Mouse (Mus musculus): ENCODE results near the gene Atp1a2. TPM values are rescaled to one million over a fixed set of nuclear protein-coding genes. Genes with fewer than 3 reads are reported as not detected.

The Atp1a2 gene
- polyA plus RNA-seq (2014; fragmentation: Nextera tagmentation; extraction: Ambion mirVana) = 4.7 and 7.0 TPM in 2 replicates

- peak within 1 kb of the TSS; percentile 42 for H3K4me3 ChIP-seq (ENCODE audit: low read depth, low read length)
- peaks cover 52% of the 10 kb centered on the region for H3K4me1 ChIP-seq (ENCODE audit: control insufficient read depth, insufficient read depth, low read length)
- ATAC-seq (replicated peaks; ENCODE audit: insufficient number of reproducible peaks, low FRiP score, low TSS enrichment) = peak; percentile 32; the same call in 1 of the 2 replicates
- H3K27me3 ChIP-seq (ENCODE audit: control insufficient read depth, insufficient read depth, low read length) = no peaks in the 10 kb centered on the region
- H3K27ac ChIP-seq (ENCODE audit: low read depth, low read length) = peak within 1 kb of the TSS; percentile 79
- H3K9me3 ChIP-seq (replicated peaks; ENCODE audit: control insufficient read depth, low read length) = no peaks in the 10 kb centered on the region
- H3K4me2 ChIP-seq = peak within 1 kb of the TSS; percentile 68
- WGBS (ENCODE audit: insufficient replicate concordance) = 6% methylated on average over 16 of the region's 16 CpGs
- peak within 1 kb of the TSS; percentile 75 for H3K9ac ChIP-seq (ENCODE audit: low read depth, low read length)
- no peaks in the 10 kb centered on the region for H3K36me3 ChIP-seq (ENCODE audit: control insufficient read depth, insufficient read depth, low read length)
Measured at GRCm38 (mm10) chr1:172297611-172298537, at the start of gene Atp1a2. Atp1a2 (minus strand) TSS chr1:172298064.

- Histone ChIP-seq H3K27ac (ENCODE audit: low read depth, low read length) (no peak overlapping the region), H3K27me3 (ENCODE audit: control insufficient read depth, insufficient read depth, low read length) (peaks cover 35% of the 10 kb centered on the region)
- WGBS (ENCODE audit: insufficient replicate concordance) = 82% methylated on average over 12 of the region's 12 CpGs
Measured at GRCm38 (mm10) chr1:172347382-172347781, 49.5 kb upstream of the Atp1a2 start.

GRCm38 (mm10) chr1:172346707-172347106 is 48.8 kb upstream of the Atp1a2 start:
- Histone ChIP-seq H3K4me2 (no peak overlapping the region), H3K4me3 (ENCODE audit: low read depth, low read length) (no peak overlapping the region), H3K27ac (ENCODE audit: low read depth, low read length) (no peak overlapping the region), H3K4me1 (ENCODE audit: control insufficient read depth, insufficient read depth, low read length) (peaks cover 9% of the 10 kb centered on the region), H3K9ac (ENCODE audit: low read depth, low read length) (no peak overlapping the region), H3K27me3 (ENCODE audit: control insufficient read depth, insufficient read depth, low read length) (peaks cover 40% of the 10 kb centered on the region), H3K36me3 (ENCODE audit: control insufficient read depth, insufficient read depth, low read length) (no peaks in the 10 kb centered on the region), H3K9me3 (replicated peaks; ENCODE audit: control insufficient read depth, low read length) (no peaks in the 10 kb centered on the region)
- WGBS (ENCODE audit: insufficient replicate concordance) = 82% methylated on average over 10 of the region's 10 CpGs
- no peak for ATAC-seq (replicated peaks; ENCODE audit: insufficient number of reproducible peaks, low FRiP score, low TSS enrichment)

More at GRCm38 (mm10) chr1:172347382-172347781, 49.5 kb upstream of the Atp1a2 start:
- Histone ChIP-seq H3K4me3 (ENCODE audit: low read depth, low read length) (no peak overlapping the region), H3K9ac (ENCODE audit: low read depth, low read length) (no peak overlapping the region), H3K36me3 (ENCODE audit: control insufficient read depth, insufficient read depth, low read length) (no peaks in the 10 kb centered on the region), H3K9me3 (replicated peaks; ENCODE audit: control insufficient read depth, low read length) (no peaks in the 10 kb centered on the region), H3K4me1 (ENCODE audit: control insufficient read depth, insufficient read depth, low read length) (peaks cover 9% of the 10 kb centered on the region), H3K4me2 (no peak overlapping the region)
- ATAC-seq (replicated peaks; ENCODE audit: insufficient number of reproducible peaks, low FRiP score, low TSS enrichment) = no peak

- Histone ChIP-seq H3K9me3 (replicated peaks; ENCODE audit: control insufficient read depth, low read length) (no peaks in the 10 kb centered on the region), H3K27me3 (ENCODE audit: control insufficient read depth, insufficient read depth, low read length) (peaks cover 42% of the 10 kb centered on the region), H3K4me2 (no peak overlapping the region), H3K36me3 (ENCODE audit: control insufficient read depth, insufficient read depth, low read length) (no peaks in the 10 kb centered on the region), H3K27ac (ENCODE audit: low read depth, low read length) (no peak overlapping the region), H3K4me3 (ENCODE audit: low read depth, low read length) (no peak overlapping the region), H3K9ac (ENCODE audit: low read depth, low read length) (no peak overlapping the region), H3K4me1 (ENCODE audit: control insufficient read depth, insufficient read depth, low read length) (peaks cover 6% of the 10 kb centered on the region; the same call in 1 of the 2 replicates)
- no peak for ATAC-seq (replicated peaks; ENCODE audit: insufficient number of reproducible peaks, low FRiP score, low TSS enrichment)
- 75% methylated on average over 7 of the region's 7 CpGs for WGBS (ENCODE audit: insufficient replicate concordance)
Measured at GRCm38 (mm10) chr1:172344820-172345219, 47.0 kb upstream of the Atp1a2 start.

- H3K9me3 ChIP-seq (replicated peaks; ENCODE audit: control insufficient read depth, low read length) = no peaks in the 10 kb centered on the region
- H3K27me3 ChIP-seq (ENCODE audit: control insufficient read depth, insufficient read depth, low read length) = peaks cover 47% of the 10 kb centered on the region
- H3K4me2 ChIP-seq = no peak overlapping the region
- no peak overlapping the region for H3K27ac ChIP-seq (ENCODE audit: low read depth, low read length)
- no peak overlapping the region for H3K4me3 ChIP-seq (ENCODE audit: low read depth, low read length)
- H3K36me3 ChIP-seq (ENCODE audit: control insufficient read depth, insufficient read depth, low read length) = no peaks in the 10 kb centered on the region
- WGBS (ENCODE audit: insufficient replicate concordance) = 47% methylated on average over 3 of the region's 3 CpGs
- no peak overlapping the region for H3K9ac ChIP-seq (ENCODE audit: low read depth, low read length)
- 0 out of 2 replicates have a peak, but pooled peaks cover 5% of the 10 kb centered on the region for H3K4me1 ChIP-seq (ENCODE audit: control insufficient read depth, insufficient read depth, low read length)
- ATAC-seq (replicated peaks; ENCODE audit: insufficient number of reproducible peaks, low FRiP score, low TSS enrichment) = no peak
Measured at GRCm38 (mm10) chr1:172343914-172344313, 46.0 kb upstream of the Atp1a2 start.

- Histone ChIP-seq H3K36me3 (ENCODE audit: control insufficient read depth, insufficient read depth, low read length) (no peaks in the 10 kb centered on the region), H3K4me3 (ENCODE audit: low read depth, low read length) (no peak overlapping the region), H3K4me2 (no peak overlapping the region), H3K27me3 (ENCODE audit: control insufficient read depth, insufficient read depth, low read length) (peaks cover 44% of the 10 kb centered on the region), H3K9ac (ENCODE audit: low read depth, low read length) (no peak overlapping the region), H3K4me1 (ENCODE audit: control insufficient read depth, insufficient read depth, low read length) (0 out of 2 replicates have a peak, but pooled peaks cover 5% of the 10 kb centered on the region), H3K9me3 (replicated peaks; ENCODE audit: control insufficient read depth, low read length) (no peaks in the 10 kb centered on the region), H3K27ac (ENCODE audit: low read depth, low read length) (no peak overlapping the region)
- 65% methylated on average over 3 of the region's 3 CpGs for WGBS (ENCODE audit: insufficient replicate concordance)
- ATAC-seq (replicated peaks; ENCODE audit: insufficient number of reproducible peaks, low FRiP score, low TSS enrichment) = no peak
Measured at GRCm38 (mm10) chr1:172342729-172343128, 44.9 kb upstream of the Atp1a2 start.

- no peaks in the 10 kb centered on the region for H3K9me3 ChIP-seq (replicated peaks; ENCODE audit: control insufficient read depth, low read length)
- peak overlapping the region; percentile 77 for H3K4me2 ChIP-seq
- 0 out of 2 replicates have a peak, but pooled peaks cover 5% of the 10 kb centered on the region for H3K4me1 ChIP-seq (ENCODE audit: control insufficient read depth, insufficient read depth, low read length)
- no peak overlapping the region for H3K9ac ChIP-seq (ENCODE audit: low read depth, low read length)
- H3K27ac ChIP-seq (ENCODE audit: low read depth, low read length) = no peak overlapping the region
- H3K27me3 ChIP-seq (ENCODE audit: control insufficient read depth, insufficient read depth, low read length) = peaks cover 48% of the 10 kb centered on the region
- no peaks in the 10 kb centered on the region for H3K36me3 ChIP-seq (ENCODE audit: control insufficient read depth, insufficient read depth, low read length)
- 14% methylated on average over 10 of the region's 10 CpGs for WGBS (ENCODE audit: insufficient replicate concordance)
- ATAC-seq (replicated peaks; ENCODE audit: insufficient number of reproducible peaks, low FRiP score, low TSS enrichment) = no peak
- peak overlapping the region; percentile 41 for H3K4me3 ChIP-seq (ENCODE audit: low read depth, low read length)
Measured at GRCm38 (mm10) chr1:172341386-172341785, 43.5 kb upstream of the Atp1a2 start.

- H3K4me1 ChIP-seq (ENCODE audit: control insufficient read depth, insufficient read depth, low read length) = 0 out of 2 replicates have a peak, but pooled peaks cover 5% of the 10 kb centered on the region
- no peak within 1 kb of the TSS for H3K9ac ChIP-seq (ENCODE audit: low read depth, low read length)
- peak; percentile 79 for ATAC-seq (replicated peaks; ENCODE audit: insufficient number of reproducible peaks, low FRiP score, low TSS enrichment)
- H3K27ac ChIP-seq (ENCODE audit: low read depth, low read length) = no peak within 1 kb of the TSS
- H3K36me3 ChIP-seq (ENCODE audit: control insufficient read depth, insufficient read depth, low read length) = no peaks in the 10 kb centered on the region
- peaks cover 51% of the 10 kb centered on the region for H3K27me3 ChIP-seq (ENCODE audit: control insufficient read depth, insufficient read depth, low read length)
- 2% methylated on average over 38 of the region's 38 CpGs for WGBS (ENCODE audit: insufficient replicate concordance)
- H3K4me3 ChIP-seq (ENCODE audit: low read depth, low read length) = peak within 1 kb of the TSS; percentile 41
- H3K9me3 ChIP-seq (replicated peaks; ENCODE audit: control insufficient read depth, low read length) = no peaks in the 10 kb centered on the region
- H3K4me2 ChIP-seq = peak within 1 kb of the TSS; percentile 77
Measured at GRCm38 (mm10) chr1:172340729-172341321, 43.0 kb upstream of the Atp1a2 start, which contains the start of gene Kcnj10. Kcnj10 (plus strand) TSS chr1:172341210.
